Mouse (Mus musculus) limb, embryonic 10.5 days (tissue): ENCODE results near the gene 1700020N01Rik. TPM values are rescaled to one million over a fixed set of nuclear protein-coding genes. Genes with fewer than 3 reads are reported as not detected.

ENCODE experiments used
- DNase-seq: peaks from one replicate; pipeline ENCODE4 v3.0.0-alpha.2; 2017; ENCODE audit warnings: low spot score
- H3K27ac ChIP-seq: fragments of 300-500 bp; sonication (generic); 2 replicates; pipeline ENCODE4 v1.5.1; 2016; ENCODE audit warnings: mild to moderate bottlenecking
- H3K27me3 ChIP-seq: fragments of 300-500 bp; sonication (generic); 2 replicates; pipeline ENCODE4 v1.6.1; 2016; ENCODE audit warnings: low read depth, mild to moderate bottlenecking; ENCODE audit not compliant: poor library complexity, severe bottlenecking
- H3K36me3 ChIP-seq: fragments of 300-500 bp; sonication (generic); 2 replicates; pipeline ENCODE4 v1.6.1; 2016; ENCODE audit warnings: mild to moderate bottlenecking, moderate library complexity
- H3K4me1 ChIP-seq: fragments of 300-500 bp; sonication (generic); 2 replicates; pipeline ENCODE4 v1.6.1; 2016
- H3K4me3 ChIP-seq: fragments of 300-500 bp; sonication (generic); 2 replicates; pipeline ENCODE4 v1.5.1; 2016; ENCODE audit warnings: mild to moderate bottlenecking, moderate library complexity
- H3K9me3 ChIP-seq: fragments of 300-500 bp; sonication (generic); replicated peaks from 2 replicates; pipeline ENCODE4 v1.6.1; 2016; ENCODE audit warnings: mild to moderate bottlenecking
- WGBS: fragments of 180-500 bp; shearing (Covaris S2); methylation state at CpG from one replicate; pipeline ENCODE4 v1.1.7; 2016; 5-methylcytosine and 5-hydroxymethylcytosine counted together
- polyA plus RNA-seq: library from polyadenylated mRNA; unstranded; fragments of >200 nt; fragmentation: Nextera tagmentation; extraction: Ambion mirVana; gene quantifications from 2 replicates; pipeline ENCODE4 v1.2.1, GENCODE M21; 2016

Gene 1700020N01Rik
- polyA plus RNA-seq, 1 experiment from 2014 or later = not detected

GRCm38 (mm10) chr10:21609583-21609982 lies 16.6 kb downstream of the 1700020N01Rik start:
- WGBS = 85% methylated on average over 2 of the region's 2 CpGs
- H3K27ac ChIP-seq = no peak overlapping the region
- no peaks in the 10 kb centered on the region for H3K27me3 ChIP-seq
- no peaks in the 10 kb centered on the region for H3K9me3 ChIP-seq
- H3K4me1 ChIP-seq = 0 out of 2 replicates have a peak, but pooled peaks cover 2% of the 10 kb centered on the region
- no peak overlapping the region for H3K4me3 ChIP-seq
- H3K36me3 ChIP-seq = no peaks in the 10 kb centered on the region
- no peak for DNase-seq

DNA sequence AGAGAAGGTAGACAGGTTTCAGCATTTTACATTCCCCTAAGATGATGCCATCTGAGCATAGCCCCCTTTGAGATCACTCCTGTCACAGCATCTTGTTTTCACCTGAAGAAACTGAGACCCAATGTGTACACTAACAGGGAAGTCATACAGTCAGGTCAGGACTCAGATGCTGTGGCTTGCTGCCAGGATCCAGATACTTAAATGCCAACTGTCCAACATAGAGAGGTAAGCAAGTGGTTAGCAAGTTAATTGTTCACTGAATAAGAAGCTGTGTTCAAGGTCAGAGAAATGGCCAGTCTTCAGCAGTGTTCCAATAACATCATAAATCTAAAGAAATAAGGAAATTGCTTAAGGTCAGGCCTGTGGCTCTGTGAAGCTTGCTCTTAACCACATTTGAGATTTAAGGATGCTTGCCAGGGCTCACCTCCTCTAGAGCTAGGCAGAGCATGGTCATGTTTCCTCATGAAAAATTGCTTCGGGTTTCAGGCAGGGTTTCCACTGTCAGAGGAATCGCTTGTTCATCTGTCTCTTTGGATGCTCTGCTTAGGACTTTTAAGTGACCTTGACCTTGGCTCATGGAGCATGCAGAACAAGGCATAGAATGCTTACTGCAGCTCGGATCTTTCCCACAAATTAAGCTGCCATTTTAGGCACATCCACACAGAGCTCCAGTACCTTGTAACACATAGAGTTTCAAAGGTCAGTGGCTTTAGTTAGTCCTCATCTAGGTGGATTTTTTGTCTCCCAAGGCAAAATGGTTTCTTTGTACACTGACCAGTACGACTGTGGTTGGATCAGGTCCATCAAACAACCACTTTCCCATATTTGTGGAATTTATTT lies 20.3 kb downstream of the 1700020N01Rik start:
- Histone ChIP-seq H3K27me3 (no peaks in the 10 kb centered on the region), H3K27ac (no peak overlapping the region), H3K4me3 (no peak overlapping the region), H3K4me1 (no peaks in the 10 kb centered on the region), H3K9me3 (no peaks in the 10 kb centered on the region), H3K36me3 (no peaks in the 10 kb centered on the region)
- 84% methylated on average over 4 of the region's 4 CpGs for WGBS
- no peak for DNase-seq

DNA sequence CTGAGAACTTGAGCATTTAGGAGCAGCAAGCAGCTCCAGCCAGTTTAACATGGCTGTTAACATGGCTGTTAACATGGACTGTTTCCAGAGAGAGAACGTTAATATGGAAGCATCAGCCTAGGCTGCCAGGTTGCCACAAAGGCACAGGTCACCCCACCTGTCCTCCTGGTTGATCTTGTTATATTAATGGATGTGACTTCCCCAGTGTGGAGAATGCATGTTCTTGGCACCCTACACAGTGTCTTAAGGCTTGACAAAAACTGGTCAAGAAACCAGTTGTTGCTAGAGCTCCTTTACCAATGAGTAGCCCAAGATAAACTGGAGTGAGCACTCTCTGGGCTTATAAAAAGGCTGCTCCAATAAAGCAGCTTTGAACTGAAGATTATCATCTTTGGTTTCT lies 21.6 kb downstream of the 1700020N01Rik start:
- no peak overlapping the region for H3K27ac ChIP-seq
- H3K36me3 ChIP-seq = no peaks in the 10 kb centered on the region
- no peak for DNase-seq
- WGBS = 93% methylated on average over 1 of the region's 1 CpGs
- no peak overlapping the region for H3K4me3 ChIP-seq
- H3K27me3 ChIP-seq = no peaks in the 10 kb centered on the region
- H3K9me3 ChIP-seq = no peaks in the 10 kb centered on the region
- H3K4me1 ChIP-seq = no peaks in the 10 kb centered on the region

- DNase-seq = no peak
- H3K4me1 ChIP-seq = no peaks in the 10 kb centered on the region
- no peaks in the 10 kb centered on the region for H3K9me3 ChIP-seq
- H3K4me3 ChIP-seq = no peak overlapping the region
- H3K36me3 ChIP-seq = no peaks in the 10 kb centered on the region
- no peak overlapping the region for H3K27ac ChIP-seq
- 90% methylated on average over 5 of the region's 5 CpGs for WGBS
- H3K27me3 ChIP-seq = no peaks in the 10 kb centered on the region
Observed at GRCm38 (mm10) chr10:21618745-21619508, 26.0 kb downstream of the 1700020N01Rik start.

DNA sequence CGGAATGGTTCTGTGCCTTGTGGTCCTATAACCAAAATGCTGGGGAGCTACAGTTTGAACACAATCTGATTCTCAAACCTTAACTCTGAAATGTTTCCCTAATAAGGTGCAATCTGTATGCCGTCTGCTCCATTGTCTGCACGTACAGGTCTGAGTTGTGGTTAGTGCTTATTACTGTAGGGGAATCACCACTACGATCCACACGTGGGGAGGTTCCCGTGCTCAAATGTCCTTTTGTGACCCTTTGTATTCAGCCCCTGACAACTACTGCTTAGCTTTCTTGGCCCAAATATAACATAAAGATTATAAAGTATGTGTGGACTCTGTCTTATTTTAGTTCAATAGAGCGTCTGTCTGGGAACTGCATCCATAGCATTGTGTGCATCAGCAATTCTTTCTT lies 29.1 kb downstream of the 1700020N01Rik start:
- 92% methylated on average over 7 of the region's 7 CpGs for WGBS
- no peaks in the 10 kb centered on the region for H3K27me3 ChIP-seq
- no peak overlapping the region for H3K27ac ChIP-seq
- H3K4me1 ChIP-seq = no peaks in the 10 kb centered on the region
- no peak for DNase-seq
- H3K4me3 ChIP-seq = no peak overlapping the region
- H3K9me3 ChIP-seq = no peaks in the 10 kb centered on the region
- no peaks in the 10 kb centered on the region for H3K36me3 ChIP-seq

DNA sequence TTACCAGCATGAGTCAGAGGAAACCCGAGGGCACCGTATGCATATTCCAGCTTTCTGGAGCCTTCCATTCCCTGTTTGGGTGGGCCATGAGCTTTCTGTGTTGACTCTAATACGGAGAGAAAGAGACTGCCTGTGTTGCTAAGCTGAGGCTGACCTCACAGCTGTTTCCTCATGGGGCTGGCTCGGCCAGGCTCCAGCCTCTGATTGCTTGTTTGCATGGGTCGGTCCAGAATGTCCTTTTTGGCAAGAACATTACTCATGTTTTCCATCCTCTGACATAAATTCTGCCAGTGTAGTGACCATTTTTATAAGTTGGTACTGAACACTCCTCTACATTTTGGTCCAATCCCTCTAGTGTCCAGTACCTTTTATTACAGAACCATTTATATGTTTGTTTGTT lies 35.6 kb downstream of the 1700020N01Rik start:
- no peaks in the 10 kb centered on the region for H3K27me3 ChIP-seq
- no peak for DNase-seq

GRCm38 (mm10) chr10:21629031-21629740 lies 36.2 kb downstream of the 1700020N01Rik start:
- no peak for DNase-seq
- H3K27ac ChIP-seq = no peak overlapping the region
- H3K9me3 ChIP-seq = no peaks in the 10 kb centered on the region
- no peaks in the 10 kb centered on the region for H3K27me3 ChIP-seq
- H3K4me1 ChIP-seq = no peaks in the 10 kb centered on the region
- no peak overlapping the region for H3K4me3 ChIP-seq
- 91% methylated on average over 10 of the region's 10 CpGs for WGBS
- no peaks in the 10 kb centered on the region for H3K36me3 ChIP-seq

More for the DNA sequence above, 35.6 kb downstream of the 1700020N01Rik start:
- Histone ChIP-seq H3K9me3 (no peaks in the 10 kb centered on the region), H3K4me1 (no peaks in the 10 kb centered on the region), H3K36me3 (no peaks in the 10 kb centered on the region), H3K27ac (no peak overlapping the region), H3K4me3 (no peak overlapping the region)
- 84% methylated on average over 5 of the region's 5 CpGs for WGBS

DNA sequence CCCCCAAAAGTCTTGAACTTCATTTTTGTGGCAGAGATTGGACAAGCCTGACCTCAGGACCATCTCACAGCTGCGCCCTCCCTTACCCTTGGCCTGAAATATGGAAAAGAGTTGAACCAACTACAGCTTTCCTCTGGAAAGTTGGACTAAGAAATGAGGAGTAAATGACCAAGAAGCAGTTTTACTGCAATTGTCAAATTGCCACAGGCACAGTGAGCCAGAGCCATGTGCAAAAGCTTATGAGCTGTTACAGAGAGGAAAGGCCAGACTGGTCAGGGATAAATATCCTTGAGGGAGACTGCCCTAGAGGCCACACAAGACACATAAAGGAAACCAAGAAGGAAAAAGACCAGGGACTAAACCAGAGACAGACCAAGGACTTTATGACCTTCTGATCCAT lies 38.5 kb downstream of the 1700020N01Rik start:
- Histone ChIP-seq H3K27me3 (no peaks in the 10 kb centered on the region), H3K36me3 (no peaks in the 10 kb centered on the region), H3K27ac (no peak overlapping the region), H3K9me3 (no peaks in the 10 kb centered on the region), H3K4me3 (no peak overlapping the region), H3K4me1 (no peaks in the 10 kb centered on the region)
- WGBS = 90% methylated on average over 1 of the region's 1 CpGs
- DNase-seq = no peak

GRCm38 (mm10) chr10:21632687-21633086 lies 39.7 kb downstream of the 1700020N01Rik start:
- Histone ChIP-seq H3K4me3 (no peak overlapping the region), H3K27me3 (no peaks in the 10 kb centered on the region), H3K27ac (no peak overlapping the region), H3K36me3 (no peaks in the 10 kb centered on the region), H3K9me3 (no peaks in the 10 kb centered on the region), H3K4me1 (no peaks in the 10 kb centered on the region)
- WGBS = 81% methylated on average over 5 of the region's 5 CpGs
- no peak for DNase-seq

- no peaks in the 10 kb centered on the region for H3K4me1 ChIP-seq
- WGBS = 90% methylated on average over 4 of the region's 4 CpGs
- H3K4me3 ChIP-seq = no peak overlapping the region
- H3K27ac ChIP-seq = no peak overlapping the region
- H3K27me3 ChIP-seq = no peaks in the 10 kb centered on the region
- H3K9me3 ChIP-seq = no peaks in the 10 kb centered on the region
- no peak for DNase-seq
- no peaks in the 10 kb centered on the region for H3K36me3 ChIP-seq
Observed at GRCm38 (mm10) chr10:21635988-21636710, 43.2 kb downstream of the 1700020N01Rik start.

DNA sequence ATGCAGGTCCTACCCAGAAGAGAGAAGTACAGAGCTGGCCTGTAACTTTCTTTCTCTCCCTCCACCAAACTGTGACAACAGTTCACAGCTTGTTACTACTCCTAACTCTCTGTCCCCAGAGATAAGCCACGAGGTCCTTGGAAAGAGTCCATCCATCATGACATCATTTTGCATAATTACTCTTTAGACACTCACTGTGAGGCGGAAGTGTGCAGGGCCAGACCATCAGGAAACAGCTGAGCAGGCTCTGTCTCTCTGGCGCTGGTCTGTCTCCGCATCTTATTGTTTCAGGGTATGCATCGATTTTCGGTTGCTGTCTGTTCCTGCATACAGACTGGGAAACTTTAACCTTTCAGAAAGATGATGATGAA lies 43.8 kb downstream of the 1700020N01Rik start:
- Histone ChIP-seq H3K27me3 (no peaks in the 10 kb centered on the region), H3K27ac (no peak overlapping the region), H3K4me1 (no peaks in the 10 kb centered on the region), H3K9me3 (no peaks in the 10 kb centered on the region), H3K4me3 (no peak overlapping the region), H3K36me3 (no peaks in the 10 kb centered on the region)
- DNase-seq = no peak
- WGBS = 83% methylated on average over 6 of the region's 6 CpGs

DNA sequence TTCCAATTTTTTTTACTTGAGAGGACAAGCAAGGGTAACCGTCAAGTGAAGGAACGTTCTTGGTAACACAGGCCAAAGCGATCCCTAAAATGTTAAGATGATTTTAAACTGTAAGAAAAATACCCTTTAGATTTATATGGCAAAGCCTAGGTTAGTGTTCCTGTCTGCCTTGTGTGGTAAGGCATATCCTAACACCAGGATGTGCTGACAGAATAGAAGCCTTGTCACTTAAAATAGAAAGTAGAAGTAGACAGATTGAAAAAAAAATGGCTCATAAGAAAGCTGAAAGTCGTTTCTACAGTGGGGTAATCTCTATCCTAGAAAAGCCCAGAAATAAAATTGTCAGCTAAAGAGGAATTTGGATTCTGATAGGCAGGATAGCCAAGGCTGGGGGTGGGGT lies 58.4 kb downstream of the 1700020N01Rik start:
- no peak for DNase-seq

More for the DNA sequence above, 58.4 kb downstream of the 1700020N01Rik start:
- no peaks in the 10 kb centered on the region for H3K36me3 ChIP-seq
- H3K9me3 ChIP-seq = no peaks in the 10 kb centered on the region
- H3K4me3 ChIP-seq = no peak overlapping the region
- H3K27me3 ChIP-seq = no peaks in the 10 kb centered on the region
- no peaks in the 10 kb centered on the region for H3K4me1 ChIP-seq
- H3K27ac ChIP-seq = no peak overlapping the region
- whole genome bisulfite sequencing = 91% methylated on average over 4 of the region's 4 CpGs
